Mouse (Mus musculus): ENCODE data around the gene Got1. TPM values are rescaled to one million over a fixed set of nuclear protein-coding genes. Genes with fewer than 3 reads are reported as not detected.
A peak's percentile ranks its signal among the peaks of the same experiment; 100 is the strongest.

The Got1 gene
- polyA plus RNA-seq, 1 experiment from 2014 or later: 78.6 TPM

- Histone ChIP-seq H3K9me3 (ENCODE audit: control insufficient read depth, low read length) (no peaks in the 10 kb centered on the region), H3K4me2 (ENCODE audit: low read length) (no peak overlapping the region), H3K9ac (replicated peaks; ENCODE audit: low read depth, low read length) (no peak overlapping the region), H3K4me3 (replicated peaks; ENCODE audit: low read length) (no peak overlapping the region), H3K4me1 (replicated peaks; ENCODE audit: control insufficient read depth, insufficient read depth, low read length) (peaks cover 14% of the 10 kb centered on the region), H3K36me3 (ENCODE audit: control insufficient read depth, insufficient read depth) (no peaks in the 10 kb centered on the region), H3K27me3 (replicated peaks; ENCODE audit: control insufficient read depth, insufficient read depth, low read length) (no peaks in the 10 kb centered on the region), H3K27ac (ENCODE audit: low read length) (no peak overlapping the region)
- ATAC-seq: no peak
- 82% methylated on average over 3 of the region's 3 CpGs for WGBS
These were observed 60.1 kb downstream of the Got1 start for GRCm38 (mm10) chr19:43464294-43464687.

GRCm38 (mm10) chr19:43463546-43464293 lies 60.7 kb downstream of the Got1 start:
- ATAC-seq: no peak
- H3K9ac ChIP-seq (replicated peaks; ENCODE audit: low read depth, low read length): no peak overlapping the region
- H3K4me2 ChIP-seq (ENCODE audit: low read length): no peak overlapping the region
- 93% methylated on average over 7 of the region's 7 CpGs for WGBS
- H3K4me1 ChIP-seq (replicated peaks; ENCODE audit: control insufficient read depth, insufficient read depth, low read length): peaks cover 14% of the 10 kb centered on the region
- H3K27ac ChIP-seq (ENCODE audit: low read length): no peak overlapping the region
- H3K36me3 ChIP-seq (ENCODE audit: control insufficient read depth, insufficient read depth): no peaks in the 10 kb centered on the region
- no peak overlapping the region for H3K4me3 ChIP-seq (replicated peaks; ENCODE audit: low read length)
- H3K9me3 ChIP-seq (ENCODE audit: control insufficient read depth, low read length): no peaks in the 10 kb centered on the region
- H3K27me3 ChIP-seq (replicated peaks; ENCODE audit: control insufficient read depth, insufficient read depth, low read length): no peaks in the 10 kb centered on the region

DNA sequence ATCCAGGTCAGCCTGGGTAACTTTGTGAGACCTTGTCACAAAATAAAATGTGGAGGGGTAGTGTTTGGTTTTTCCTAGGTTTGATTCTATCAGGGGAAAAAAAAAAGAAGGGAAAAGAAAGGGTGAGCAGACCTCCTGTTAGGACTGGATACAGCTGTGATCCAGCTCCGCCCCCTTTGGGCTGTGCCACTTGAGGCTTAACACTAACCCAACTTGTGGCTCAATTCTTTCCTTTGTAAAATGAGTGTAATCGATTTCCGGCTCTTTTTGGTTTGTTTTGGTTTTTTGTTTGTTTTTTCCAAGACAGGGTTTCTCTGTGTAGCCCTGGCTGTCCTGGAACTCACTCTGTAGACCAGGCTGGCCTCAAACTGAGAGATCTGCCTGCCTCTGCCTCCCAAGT lies 62.3 kb downstream of the Got1 start:
- H3K4me2 ChIP-seq (ENCODE audit: low read length): no peak overlapping the region
- H3K36me3 ChIP-seq (ENCODE audit: control insufficient read depth, insufficient read depth): no peaks in the 10 kb centered on the region
- H3K9me3 ChIP-seq (ENCODE audit: control insufficient read depth, low read length): no peaks in the 10 kb centered on the region
- no peak overlapping the region for H3K27ac ChIP-seq (ENCODE audit: low read length)
- no peak overlapping the region for H3K4me3 ChIP-seq (replicated peaks; ENCODE audit: low read length)
- 91% methylated on average over 3 of the region's 3 CpGs for WGBS
- H3K27me3 ChIP-seq (replicated peaks; ENCODE audit: control insufficient read depth, insufficient read depth, low read length): no peaks in the 10 kb centered on the region
- H3K9ac ChIP-seq (replicated peaks; ENCODE audit: low read depth, low read length): no peak overlapping the region
- ATAC-seq: no peak
- H3K4me1 ChIP-seq (replicated peaks; ENCODE audit: control insufficient read depth, insufficient read depth, low read length): peaks cover 5% of the 10 kb centered on the region; the same call in 1 of the 2 replicates

- 88% methylated on average over 12 of the region's 12 CpGs for WGBS
- Histone ChIP-seq H3K4me2 (ENCODE audit: low read length) (no peak overlapping the region), H3K36me3 (ENCODE audit: control insufficient read depth, insufficient read depth) (no peaks in the 10 kb centered on the region), H3K4me1 (replicated peaks; ENCODE audit: control insufficient read depth, insufficient read depth, low read length) (no peaks in the 10 kb centered on the region), H3K4me3 (replicated peaks; ENCODE audit: low read length) (no peak overlapping the region), H3K9me3 (ENCODE audit: control insufficient read depth, low read length) (no peaks in the 10 kb centered on the region), H3K27me3 (replicated peaks; ENCODE audit: control insufficient read depth, insufficient read depth, low read length) (no peaks in the 10 kb centered on the region), H3K9ac (replicated peaks; ENCODE audit: low read depth, low read length) (no peak overlapping the region), H3K27ac (ENCODE audit: low read length) (no peak overlapping the region)
- no peak for ATAC-seq
These were observed 63.9 kb downstream of the Got1 start for GRCm38 (mm10) chr19:43460481-43460880.

- Histone ChIP-seq H3K4me2 (ENCODE audit: low read length) (no peak overlapping the region), H3K4me1 (replicated peaks; ENCODE audit: control insufficient read depth, insufficient read depth, low read length) (no peaks in the 10 kb centered on the region), H3K27me3 (replicated peaks; ENCODE audit: control insufficient read depth, insufficient read depth, low read length) (no peaks in the 10 kb centered on the region), H3K4me3 (replicated peaks; ENCODE audit: low read length) (no peak overlapping the region), H3K27ac (ENCODE audit: low read length) (no peak overlapping the region), H3K9ac (replicated peaks; ENCODE audit: low read depth, low read length) (no peak overlapping the region), H3K36me3 (ENCODE audit: control insufficient read depth, insufficient read depth) (no peaks in the 10 kb centered on the region), H3K9me3 (ENCODE audit: control insufficient read depth, low read length) (no peaks in the 10 kb centered on the region)
- no peak for ATAC-seq
- WGBS: 53% methylated on average over 4 of the region's 4 CpGs
These were observed 64.5 kb downstream of the Got1 start for GRCm38 (mm10) chr19:43459948-43460347.

GRCm38 (mm10) chr19:43453025-43453424 lies 71.4 kb downstream of the Got1 start:
- Histone ChIP-seq H3K27me3 (replicated peaks; ENCODE audit: control insufficient read depth, insufficient read depth, low read length) (no peaks in the 10 kb centered on the region), H3K4me2 (ENCODE audit: low read length) (no peak overlapping the region), H3K9ac (replicated peaks; ENCODE audit: low read depth, low read length) (no peak overlapping the region), H3K9me3 (ENCODE audit: control insufficient read depth, low read length) (no peaks in the 10 kb centered on the region), H3K4me3 (replicated peaks; ENCODE audit: low read length) (no peak overlapping the region), H3K4me1 (replicated peaks; ENCODE audit: control insufficient read depth, insufficient read depth, low read length) (peaks cover 3% of the 10 kb centered on the region; the same call in 1 of the 2 replicates), H3K36me3 (ENCODE audit: control insufficient read depth, insufficient read depth) (no peaks in the 10 kb centered on the region), H3K27ac (ENCODE audit: low read length) (no peak overlapping the region)
- ATAC-seq: no peak
- WGBS: 90% methylated on average over 4 of the region's 4 CpGs

- Histone ChIP-seq H3K27ac (ENCODE audit: low read length) (no peak overlapping the region), H3K4me3 (replicated peaks; ENCODE audit: low read length) (no peak overlapping the region), H3K27me3 (replicated peaks; ENCODE audit: control insufficient read depth, insufficient read depth, low read length) (no peaks in the 10 kb centered on the region), H3K4me2 (ENCODE audit: low read length) (0 out of 2 replicates have a peak overlapping the region, but pooled peaks have one; percentile 29), H3K9ac (replicated peaks; ENCODE audit: low read depth, low read length) (no peak overlapping the region), H3K36me3 (ENCODE audit: control insufficient read depth, insufficient read depth) (no peaks in the 10 kb centered on the region), H3K4me1 (replicated peaks; ENCODE audit: control insufficient read depth, insufficient read depth, low read length) (peaks cover 3% of the 10 kb centered on the region; the same call in 1 of the 2 replicates), H3K9me3 (ENCODE audit: control insufficient read depth, low read length) (no peaks in the 10 kb centered on the region)
- ATAC-seq: peak; percentile 68; the same call in 1 of the 2 replicates
- WGBS: 67% methylated on average over 5 of the region's 5 CpGs
These were observed 72.2 kb downstream of the Got1 start for GRCm38 (mm10) chr19:43452176-43452575.

GRCm38 (mm10) chr19:43451563-43451962 lies 72.8 kb downstream of the Got1 start:
- no peak overlapping the region for H3K4me3 ChIP-seq (replicated peaks; ENCODE audit: low read length)
- H3K9ac ChIP-seq (replicated peaks; ENCODE audit: low read depth, low read length): no peak overlapping the region
- peaks cover 3% of the 10 kb centered on the region; the same call in 1 of the 2 replicates for H3K4me1 ChIP-seq (replicated peaks; ENCODE audit: control insufficient read depth, insufficient read depth, low read length)
- ATAC-seq: no peak
- H3K27me3 ChIP-seq (replicated peaks; ENCODE audit: control insufficient read depth, insufficient read depth, low read length): no peaks in the 10 kb centered on the region
- no peaks in the 10 kb centered on the region for H3K9me3 ChIP-seq (ENCODE audit: control insufficient read depth, low read length)
- no peak overlapping the region for H3K4me2 ChIP-seq (ENCODE audit: low read length)
- H3K36me3 ChIP-seq (ENCODE audit: control insufficient read depth, insufficient read depth): no peaks in the 10 kb centered on the region
- no peak overlapping the region for H3K27ac ChIP-seq (ENCODE audit: low read length)
- WGBS: 72% methylated on average over 10 of the region's 10 CpGs

All from forebrain, embryonic 16.5 days (tissue).